Mouse (Mus musculus) kidney, embryonic 16.5 days (tissue): ENCODE data around the gene Wdr86. TPM values are rescaled to one million over a fixed set of nuclear protein-coding genes. Genes with fewer than 3 reads are reported as not detected.
A peak's percentile ranks its signal among the peaks of the same experiment; 100 is the strongest.

Source experiments
- ATAC-seq: fragments of 200-750 bp; cut with Nextera tagmentation; 2 replicates; pipeline ENCODE4 v1.8.0; 2017; ENCODE audit warnings: moderate TSS enrichment; ENCODE audit not compliant: low FRiP score, low TSS enrichment
- H3K27ac ChIP-seq: fragments of 300-500 bp; sonication (generic); 2 replicates; pipeline ENCODE4 v1.5.1; 2014; ENCODE audit warnings: low read length
- H3K27me3 ChIP-seq: fragments of 300-500 bp; sonication (generic); 2 replicates; pipeline ENCODE4 v1.6.1; 2014; ENCODE audit warnings: low read length, control low read depth, mixed read lengths; ENCODE audit not compliant: insufficient read depth
- H3K36me3 ChIP-seq: fragments of 300-500 bp; sonication (generic); 2 replicates; pipeline ENCODE4 v1.6.1; 2014; ENCODE audit warnings: low read length, control low read depth, mixed read lengths; ENCODE audit not compliant: insufficient read depth
- H3K4me1 ChIP-seq: fragments of 300-500 bp; sonication (generic); 2 replicates; pipeline ENCODE4 v1.6.1; 2014; ENCODE audit warnings: low read length, control low read depth, mixed read lengths; ENCODE audit not compliant: insufficient read depth
- H3K4me2 ChIP-seq: fragments of 300-500 bp; sonication (generic); replicated peaks from 2 replicates; pipeline ENCODE4 v1.6.1; 2014; ENCODE audit warnings: low read depth, low read length
- H3K4me3 ChIP-seq: fragments of 300-500 bp; sonication (generic); 2 replicates; pipeline ENCODE4 v1.5.1; 2014; ENCODE audit warnings: mild to moderate bottlenecking, low read length
- H3K9ac ChIP-seq: fragments of 300-500 bp; sonication (generic); replicated peaks from 2 replicates; pipeline ENCODE4 v1.6.1; 2014; ENCODE audit warnings: low read length
- H3K9me3 ChIP-seq: fragments of 300-500 bp; sonication (generic); 2 replicates; pipeline ENCODE4 v1.6.1; 2016; ENCODE audit warnings: low read length, control low read depth
- WGBS: fragments of 180-500 bp; shearing (Covaris S2); extraction: QIAGEN DNeasy Blood & Tissue Kit; methylation state at CpG from one replicate; pipeline ENCODE4 v1.1.7; 2014; 5-methylcytosine and 5-hydroxymethylcytosine counted together
- polyA plus RNA-seq: library from polyadenylated mRNA; unstranded; fragments of >200 nt; fragmentation: Nextera tagmentation; extraction: Ambion mirVana; gene quantifications from 2 replicates; pipeline ENCODE4 v1.2.1, GENCODE M21; 2015

Gene Wdr86
- polyA plus RNA-seq, 1 experiment from 2014 or later: 35.4 TPM

DNA sequence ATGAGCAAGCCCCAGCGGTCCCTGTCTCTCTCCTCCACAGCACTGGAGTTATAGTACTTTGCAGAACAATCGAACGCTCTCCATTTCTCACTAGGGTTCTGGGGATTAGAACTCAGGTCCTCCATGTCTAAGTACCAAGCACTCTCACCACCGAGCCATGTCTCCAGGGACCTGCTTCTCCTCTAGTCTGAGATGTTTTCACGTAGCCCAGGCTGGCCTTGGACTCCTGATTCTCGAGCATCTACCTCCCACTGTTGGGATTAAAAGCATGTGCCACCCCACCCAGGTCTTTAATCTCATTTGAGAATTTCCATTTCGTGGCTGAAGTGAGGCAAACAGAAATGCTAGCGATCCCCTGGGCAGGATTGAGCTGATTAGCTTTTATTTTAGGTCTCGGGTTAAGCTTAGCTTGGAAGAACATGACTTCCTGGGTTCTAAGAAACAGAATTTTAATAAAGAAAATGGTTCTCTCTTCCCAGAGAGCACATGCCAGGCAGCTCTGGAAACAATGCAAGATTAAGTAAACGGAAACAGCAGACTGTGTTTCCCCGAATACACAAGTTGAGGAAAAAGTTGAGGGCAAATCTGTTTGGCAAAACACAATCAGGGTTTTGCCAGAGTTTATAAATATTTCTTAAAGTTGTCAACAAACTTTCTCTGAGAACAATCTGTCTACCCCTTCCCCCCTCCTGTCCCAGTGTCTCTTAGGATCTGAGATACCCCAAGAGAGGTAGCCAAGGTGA lies 6.8 kb downstream of the Wdr86 start:
- Histone ChIP-seq H3K4me3 (no peak overlapping the region), H3K27me3 (no peaks in the 10 kb centered on the region), H3K4me2 (no peak overlapping the region), H3K4me1 (peaks cover 29% of the 10 kb centered on the region), H3K27ac (peak overlapping the region; percentile 88; the same call in 1 of the 2 replicates), H3K9ac (0 out of 2 replicates have a peak overlapping the region, but pooled peaks have one; percentile 24), H3K36me3 (peaks cover 16% of the 10 kb centered on the region), H3K9me3 (no peaks in the 10 kb centered on the region)
- WGBS: 77% methylated on average over 11 of the region's 11 CpGs
- no peak for ATAC-seq

DNA sequence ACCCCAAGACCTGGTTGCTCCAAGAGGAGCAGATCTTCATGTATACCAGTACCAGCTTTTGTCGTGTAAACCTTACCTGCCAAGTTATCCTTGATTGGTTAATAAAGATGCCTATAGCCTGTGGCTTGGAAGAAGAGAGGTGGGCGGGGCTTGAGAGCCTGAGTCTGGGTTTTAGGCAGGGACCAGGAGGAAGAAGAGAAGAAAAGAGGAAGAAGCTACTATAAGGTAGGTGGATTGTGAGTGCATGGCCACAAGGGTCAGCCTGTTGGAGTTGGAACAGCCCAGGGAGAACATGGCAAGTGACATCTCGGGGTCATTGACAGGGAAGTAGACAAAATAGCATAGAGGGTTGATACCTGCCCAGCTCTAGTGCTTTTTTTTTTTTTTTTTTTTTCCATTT lies 10.7 kb downstream of the Wdr86 start:
- Histone ChIP-seq H3K36me3 (peaks cover 31% of the 10 kb centered on the region), H3K9ac (no peak overlapping the region), H3K4me1 (peaks cover 9% of the 10 kb centered on the region), H3K27me3 (no peaks in the 10 kb centered on the region), H3K27ac (no peak overlapping the region), H3K9me3 (no peaks in the 10 kb centered on the region), H3K4me2 (no peak overlapping the region), H3K4me3 (no peak overlapping the region)
- ATAC-seq: no peak
- WGBS: 90% methylated on average over 3 of the region's 3 CpGs

DNA sequence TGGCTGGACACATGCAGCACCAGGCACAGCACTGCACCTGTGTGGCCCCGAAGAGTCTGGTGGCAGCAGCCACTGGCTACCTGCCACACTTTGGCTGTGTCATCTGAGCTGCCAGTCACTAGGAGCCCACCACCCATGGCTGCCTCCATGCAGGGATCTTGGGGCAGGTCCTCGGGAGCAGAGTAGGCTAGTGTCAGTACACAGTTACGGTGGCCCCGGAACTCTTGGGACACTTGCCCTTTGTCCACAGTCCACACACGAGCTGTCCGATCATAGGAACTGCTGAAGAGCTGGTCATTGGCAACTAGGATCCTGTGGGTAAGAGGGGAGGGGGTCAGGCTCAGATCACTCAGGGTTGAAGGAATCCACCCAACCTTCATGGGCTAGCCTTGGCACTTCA lies 12.5 kb downstream of the Wdr86 start:
- Histone ChIP-seq H3K4me2 (no peak overlapping the region), H3K9me3 (no peaks in the 10 kb centered on the region), H3K27me3 (no peaks in the 10 kb centered on the region), H3K9ac (no peak overlapping the region), H3K4me3 (no peak overlapping the region), H3K27ac (no peak overlapping the region), H3K36me3 (peaks cover 33% of the 10 kb centered on the region), H3K4me1 (peaks cover 8% of the 10 kb centered on the region)
- no peak for ATAC-seq
- WGBS: 92% methylated on average over 6 of the region's 6 CpGs

DNA sequence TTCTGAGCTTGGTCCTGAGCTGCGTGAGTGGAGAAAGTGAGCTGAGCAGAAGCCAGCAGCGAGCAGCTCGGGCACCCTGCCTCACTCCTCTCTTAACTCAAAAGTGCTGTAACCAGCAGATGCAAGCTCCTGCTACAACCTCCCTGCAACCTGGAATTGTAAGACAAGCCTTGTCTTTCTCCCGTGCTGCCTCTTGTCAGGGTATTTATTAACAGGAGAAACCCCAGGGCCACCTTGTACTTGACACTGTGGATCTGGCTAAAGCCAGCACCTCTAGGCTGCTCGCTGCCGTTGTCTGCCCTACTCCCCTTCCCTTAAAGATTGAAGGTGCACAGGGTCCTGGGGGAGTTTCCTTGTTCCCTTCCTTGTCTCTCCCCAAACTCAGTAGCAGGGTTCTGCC lies 16.5 kb downstream of the Wdr86 start:
- 64% methylated on average over 6 of the region's 6 CpGs for WGBS
- H3K4me3 ChIP-seq: no peak overlapping the region
- no peak overlapping the region for H3K9ac ChIP-seq
- H3K4me2 ChIP-seq: no peak overlapping the region
- H3K9me3 ChIP-seq: peaks cover 7% of the 10 kb centered on the region
- no peaks in the 10 kb centered on the region for H3K27me3 ChIP-seq
- peaks cover 11% of the 10 kb centered on the region for H3K4me1 ChIP-seq
- peaks cover 58% of the 10 kb centered on the region for H3K36me3 ChIP-seq
- peak overlapping the region; percentile 69 for H3K27ac ChIP-seq
- ATAC-seq: no peak

DNA sequence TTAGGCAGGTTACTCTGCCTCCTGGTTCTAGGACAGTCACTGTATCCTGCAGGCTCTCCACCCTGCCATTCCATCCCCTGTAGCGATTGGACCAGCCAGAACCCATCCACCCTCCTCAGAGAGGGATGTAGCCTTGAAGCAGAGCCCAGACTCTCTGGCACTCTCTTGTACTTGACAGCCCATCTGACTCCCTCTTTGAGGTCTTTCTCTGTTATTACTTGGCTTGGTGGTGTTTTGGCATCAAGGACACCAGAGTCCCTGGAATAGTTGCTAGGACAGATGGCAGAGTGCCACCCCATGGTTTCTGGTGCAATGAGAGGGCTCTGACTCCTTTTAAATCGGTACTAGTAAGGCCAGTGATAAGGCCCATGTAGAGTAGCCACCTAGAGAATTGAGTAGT lies 17.3 kb downstream of the Wdr86 start:
- Histone ChIP-seq H3K9ac (no peak overlapping the region), H3K4me1 (peaks cover 11% of the 10 kb centered on the region), H3K27ac (peak overlapping the region; percentile 9; the same call in 1 of the 2 replicates), H3K9me3 (peaks cover 7% of the 10 kb centered on the region), H3K4me3 (no peak overlapping the region), H3K4me2 (no peak overlapping the region), H3K36me3 (peaks cover 65% of the 10 kb centered on the region), H3K27me3 (no peaks in the 10 kb centered on the region)
- ATAC-seq: no peak
- WGBS: 72% methylated on average over 2 of the region's 2 CpGs

DNA sequence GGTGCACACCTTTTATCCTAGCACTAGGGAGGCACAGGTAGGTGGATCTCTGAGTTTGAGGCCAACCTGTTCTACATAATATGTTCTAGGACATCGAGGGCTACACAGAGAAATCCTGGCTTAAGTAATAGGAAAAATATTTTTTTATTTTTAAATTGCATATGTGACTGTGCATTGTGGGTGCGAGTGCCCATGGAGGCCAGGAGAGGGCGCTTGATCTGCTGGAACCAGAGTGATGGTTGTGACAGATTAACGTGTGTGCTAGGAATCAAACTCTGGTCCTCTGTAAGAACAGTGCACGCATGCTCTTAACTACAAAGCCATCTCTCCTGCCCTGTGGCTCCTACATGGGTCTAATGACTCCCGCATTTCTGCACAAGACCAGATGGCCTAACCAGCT lies 18.9 kb downstream of the Wdr86 start:
- H3K9me3 ChIP-seq: peaks cover 7% of the 10 kb centered on the region
- H3K27ac ChIP-seq: no peak overlapping the region
- H3K27me3 ChIP-seq: no peaks in the 10 kb centered on the region
- H3K4me2 ChIP-seq: no peak overlapping the region
- peaks cover 11% of the 10 kb centered on the region for H3K4me1 ChIP-seq
- no peak for ATAC-seq
- 94% methylated on average over 6 of the region's 6 CpGs for WGBS
- peaks cover 72% of the 10 kb centered on the region for H3K36me3 ChIP-seq
- no peak overlapping the region for H3K9ac ChIP-seq
- H3K4me3 ChIP-seq: no peak overlapping the region

DNA sequence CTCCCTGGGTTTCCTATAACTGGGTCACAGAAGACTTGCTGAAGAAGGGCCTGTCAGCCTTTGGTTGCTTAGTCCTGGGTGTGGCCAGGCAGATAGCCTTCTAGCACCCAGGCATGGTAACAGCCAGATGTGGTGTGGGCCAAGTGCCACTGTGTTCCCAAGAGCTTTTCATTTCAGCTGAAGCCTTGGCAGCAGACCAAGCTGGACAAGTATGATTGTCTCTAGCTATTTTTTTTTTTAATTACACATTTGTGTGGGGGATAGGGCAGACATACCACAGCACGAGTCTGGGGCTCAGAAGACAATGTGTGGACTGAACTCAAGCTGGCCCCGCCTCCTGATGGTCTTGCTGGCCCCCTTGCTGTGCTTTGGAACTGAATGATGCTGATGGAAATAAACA lies 20.6 kb downstream of the Wdr86 start:
- no peaks in the 10 kb centered on the region for H3K27me3 ChIP-seq
- no peak for ATAC-seq
- WGBS: 84% methylated on average over 2 of the region's 2 CpGs
- no peak overlapping the region for H3K4me2 ChIP-seq
- peaks cover 11% of the 10 kb centered on the region for H3K4me1 ChIP-seq
- 0 out of 2 replicates have a peak overlapping the region, but pooled peaks have one; percentile 25 for H3K27ac ChIP-seq
- H3K9me3 ChIP-seq: peaks cover 7% of the 10 kb centered on the region
- H3K9ac ChIP-seq: no peak overlapping the region
- H3K36me3 ChIP-seq: peaks cover 82% of the 10 kb centered on the region
- H3K4me3 ChIP-seq: no peak overlapping the region

DNA sequence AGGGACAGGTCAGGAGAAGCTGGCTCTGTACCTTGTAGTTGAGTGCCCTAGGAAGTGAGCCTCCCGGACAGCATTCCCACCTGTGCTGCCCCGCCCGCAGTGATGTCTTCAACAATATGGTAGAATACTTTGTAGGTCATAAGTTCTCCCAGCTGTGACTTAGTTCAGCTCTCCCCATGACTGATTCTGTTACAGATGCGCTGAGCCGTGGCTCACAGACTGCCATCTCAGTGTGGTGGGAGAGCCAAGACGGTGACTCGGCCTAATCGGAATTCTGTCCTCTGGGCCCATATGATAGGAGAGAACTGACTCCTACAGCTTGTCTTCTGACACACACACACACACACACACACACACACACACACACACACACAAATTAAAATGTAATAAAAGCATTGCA lies 25.9 kb downstream of the Wdr86 start:
- Histone ChIP-seq H3K9ac (no peak overlapping the region), H3K4me3 (no peak overlapping the region), H3K4me1 (no peaks in the 10 kb centered on the region), H3K27me3 (no peaks in the 10 kb centered on the region), H3K9me3 (no peaks in the 10 kb centered on the region), H3K36me3 (peaks cover 75% of the 10 kb centered on the region), H3K4me2 (no peak overlapping the region), H3K27ac (no peak overlapping the region)
- WGBS: 67% methylated on average over 8 of the region's 8 CpGs
- ATAC-seq: peak; percentile 52; the same call in 1 of the 2 replicates

DNA sequence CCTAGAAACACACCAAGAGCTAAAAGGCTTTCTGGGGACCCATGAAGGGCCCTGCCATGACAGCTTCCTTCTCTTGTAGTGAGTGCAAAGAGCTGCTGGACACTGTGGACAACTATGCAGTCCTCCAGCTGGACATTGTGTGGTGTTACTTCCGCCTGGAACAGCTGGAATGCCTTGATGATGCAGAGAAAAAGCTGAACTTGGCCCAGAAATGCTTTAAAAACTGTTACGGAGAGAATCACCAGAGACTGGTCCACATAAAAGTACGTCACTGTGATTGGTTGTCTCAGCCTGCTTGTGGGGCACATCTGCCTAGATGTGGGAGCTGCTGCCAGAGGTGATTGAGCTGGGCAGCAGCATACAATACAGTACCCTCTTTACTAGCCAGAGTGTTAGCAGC lies 29.3 kb downstream of the Wdr86 start:
- Histone ChIP-seq H3K36me3 (peaks cover 70% of the 10 kb centered on the region), H3K4me2 (no peak overlapping the region), H3K9me3 (no peaks in the 10 kb centered on the region), H3K9ac (no peak overlapping the region), H3K27me3 (no peaks in the 10 kb centered on the region), H3K4me1 (no peaks in the 10 kb centered on the region), H3K27ac (no peak overlapping the region; the same call in 1 of the 2 replicates), H3K4me3 (no peak overlapping the region)
- ATAC-seq: peak; percentile 57; the same call in 1 of the 2 replicates
- 77% methylated on average over 3 of the region's 3 CpGs for WGBS

DNA sequence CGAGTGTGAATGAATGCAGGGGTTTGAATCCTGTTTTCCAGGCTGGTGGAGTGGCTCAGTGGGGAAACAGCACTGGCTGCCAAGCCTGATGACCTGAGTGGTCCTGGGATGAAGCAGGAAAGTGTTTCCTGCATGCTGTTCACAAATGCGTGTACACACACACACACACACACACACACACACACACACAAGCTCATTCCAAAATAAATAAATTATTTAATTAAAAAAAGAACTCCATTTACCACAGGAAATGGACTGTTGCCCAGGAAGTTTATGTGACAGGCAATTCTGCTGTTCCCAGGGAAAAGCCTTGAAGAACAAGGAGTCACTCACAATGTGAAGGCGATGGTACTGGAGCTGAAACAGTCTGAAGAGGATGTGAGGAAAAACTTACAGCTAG lies 33.8 kb downstream of the Wdr86 start:
- 79% methylated on average over 3 of the region's 3 CpGs for WGBS
- no peak overlapping the region for H3K4me3 ChIP-seq
- H3K36me3 ChIP-seq: peaks cover 76% of the 10 kb centered on the region
- no peak overlapping the region for H3K9ac ChIP-seq
- H3K4me1 ChIP-seq: no peaks in the 10 kb centered on the region
- H3K9me3 ChIP-seq: no peaks in the 10 kb centered on the region
- no peak overlapping the region for H3K27ac ChIP-seq
- no peak overlapping the region for H3K4me2 ChIP-seq
- ATAC-seq: no peak
- no peaks in the 10 kb centered on the region for H3K27me3 ChIP-seq
